20 mouse cellular contexts compared by ENCODE assay signal in genomic region chr7:142331281-142331680, GRCm38 (mm10). TPM values are rescaled to one million over a fixed set of nuclear protein-coding genes. Genes with fewer than 3 reads are reported as not detected.
"Had no signal": no experiment of that assay in that cellular context is flagged by ENCODE, and none has a peak within 500 bp of the region (broad histone marks: within the 10 kb centered on the region; RNA-seq: fewer than 3 reads in every experiment).

No protein-coding gene starts in this region.

- H3K9ac ChIP-seq: limb, embryonic 12.5 days; lung, embryonic 15.5 days; neural tube, embryonic 15.5 days had no signal

- H3K27me3 ChIP-seq: limb, embryonic 12.5 days; lung, embryonic 15.5 days; neural tube, embryonic 15.5 days had no signal

- H3K4me2 ChIP-seq: limb, embryonic 12.5 days; lung, embryonic 15.5 days; neural tube, embryonic 15.5 days had no signal

- H3K4me1 ChIP-seq: neural tube, embryonic 15.5 days had no signal

- H3K4me3 ChIP-seq: layer of hippocampus, adult 2 months; limb, embryonic 12.5 days; lung, embryonic 15.5 days; myocyte; neural tube, embryonic 15.5 days had no signal

- H3K9me3 ChIP-seq: limb, embryonic 12.5 days; lung, embryonic 15.5 days; neural tube, embryonic 15.5 days had no signal

- H3K27ac ChIP-seq: layer of hippocampus, adult 2 months; lung, embryonic 15.5 days; neural tube, embryonic 15.5 days had no signal

- H3K36me3 ChIP-seq: limb, embryonic 12.5 days; lung, embryonic 15.5 days; neural tube, embryonic 15.5 days had no signal

- DNase-seq: kidney, postnatal 10 days; kidney, postnatal 4 days; lung, postnatal 14 days; midbrain, embryonic 14.5 days; right cerebral cortex, adult 18-20 months; right cerebral cortex, postnatal 25 days; thymus, adult 18-20 months; thymus, postnatal 14 days had no signal

RNA-seq across cellular contexts. Expression of gene Krtap5-4, which starts 27.9 kb away (rescaled TPM):
- total RNA-seq: layer of hippocampus, adult 2 months; layer of hippocampus, postnatal 10 days; left cerebral cortex, postnatal 36 days; liver, adult 2 months; megakaryocyte-erythroid progenitor cell, adult 5-6 weeks had no signal
- polyA plus RNA-seq: kidney, embryonic 14.5 days; limb, embryonic 12.5 days; liver, adult 2 months; lung, embryonic 15.5 days; midbrain, embryonic 14.5 days; myocyte; neural tube, embryonic 11.5 days; neural tube, embryonic 15.5 days; small intestine, adult 2 months had no signal

RNA-seq across cellular contexts. Expression of gene Krtap5-1, which starts 34.4 kb away (rescaled TPM):
- total RNA-seq: layer of hippocampus, adult 2 months; layer of hippocampus, postnatal 10 days; left cerebral cortex, postnatal 36 days; liver, adult 2 months; megakaryocyte-erythroid progenitor cell, adult 5-6 weeks had no signal
- polyA plus RNA-seq: kidney, embryonic 14.5 days; limb, embryonic 12.5 days; liver, adult 2 months; lung, embryonic 15.5 days; midbrain, embryonic 14.5 days; myocyte; neural tube, embryonic 11.5 days; neural tube, embryonic 15.5 days; small intestine, adult 2 months had no signal

RNA-seq across cellular contexts. Expression of gene Ifitm10, which starts 42.3 kb away (rescaled TPM):
- total RNA-seq: megakaryocyte-erythroid progenitor cell, adult 5-6 weeks had no signal
- polyA plus RNA-seq: neural tube, embryonic 11.5 days had no signal

RNA-seq across cellular contexts. Expression of gene Gm49369, which starts 51.2 kb away (rescaled TPM):
- total RNA-seq: megakaryocyte-erythroid progenitor cell, adult 5-6 weeks had no signal
- polyA plus RNA-seq: kidney, embryonic 14.5 days; neural tube, embryonic 11.5 days; neural tube, embryonic 15.5 days; small intestine, adult 2 months had no signal
